Mouse (Mus musculus): ENCODE data around the gene Ccdc171. TPM values are rescaled to one million over a fixed set of nuclear protein-coding genes. Genes with fewer than 3 reads are reported as not detected.
A peak's percentile ranks its signal among the peaks of the same experiment; 100 is the strongest.

The Ccdc171 gene
- polyA plus RNA-seq, 1 experiment, result 9.2 TPM

DNA sequence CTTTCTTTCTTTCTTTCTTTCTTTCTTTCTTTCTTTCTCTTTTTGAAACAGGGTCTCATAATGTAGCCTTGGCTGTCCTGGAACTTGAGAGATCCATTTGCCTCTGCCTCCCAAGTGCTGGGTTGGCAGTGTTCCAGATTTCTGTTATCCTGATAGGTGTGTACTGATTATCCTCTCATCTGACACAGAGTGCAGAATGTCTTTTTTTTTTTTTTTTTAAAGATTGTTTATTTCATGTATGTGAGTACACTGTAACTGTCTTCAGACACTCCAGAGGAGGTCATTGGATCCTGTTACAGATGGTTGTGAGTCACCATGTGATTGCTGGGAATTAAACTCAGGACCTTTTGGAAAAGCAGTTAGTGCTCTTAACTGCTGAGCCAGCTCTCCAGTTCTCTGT, 5.5 kb upstream of the Ccdc171 start:
- Histone ChIP-seq H3K9me3 (replicated peaks; ENCODE audit: control insufficient read depth, insufficient read depth, low read length, poor library complexity, severe bottlenecking) (no peaks in the 10 kb centered on the region), H3K9ac (ENCODE audit: low read depth, poor library complexity, severe bottlenecking) (no peak overlapping the region), H3K36me3 (ENCODE audit: control insufficient read depth, insufficient read depth, low read length, poor library complexity, severe bottlenecking) (no peaks in the 10 kb centered on the region), H3K27ac (ENCODE audit: insufficient read depth, low read length) (no peak overlapping the region), H3K4me3 (ENCODE audit: low read depth, low read length) (no peak overlapping the region), H3K27me3 (ENCODE audit: control insufficient read depth, insufficient read depth, low read length, poor library complexity, severe bottlenecking) (no peaks in the 10 kb centered on the region), H3K4me1 (ENCODE audit: control insufficient read depth, insufficient read depth, low read length) (peaks cover 4% of the 10 kb centered on the region)
- TF ChIP-seq CTCF (IDR thresholded peaks at IDR 0.05; ENCODE audit: low read depth, low read length) (no peak), EP300 (IDR thresholded peaks at IDR 0.05; ENCODE audit: insufficient read depth, low read depth, low read length) (no peak), POLR2A (IDR thresholded peaks at IDR 0.05; ENCODE audit: insufficient read depth, low read length) (no peak)

DNA sequence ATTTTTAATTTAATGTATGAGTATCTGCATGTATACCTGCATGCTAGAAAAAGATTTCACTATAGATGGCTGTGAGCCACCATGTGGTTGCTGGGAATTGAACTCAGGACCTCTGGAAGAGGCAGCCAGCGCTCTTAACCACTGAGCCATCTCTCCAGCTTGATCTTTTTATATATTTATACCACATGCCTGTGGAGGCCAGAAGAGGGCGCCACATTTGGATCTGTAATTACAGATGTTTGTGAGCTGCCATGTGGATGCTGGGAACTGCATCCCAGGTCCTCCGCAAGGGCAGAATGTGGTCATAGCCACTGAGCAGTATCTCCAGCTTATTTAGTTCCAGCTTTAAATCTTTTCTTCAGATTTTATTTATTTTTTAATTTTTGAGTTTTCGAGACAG, 5.0 kb upstream of the Ccdc171 start:
- no peak overlapping the region for H3K9ac ChIP-seq (ENCODE audit: low read depth, poor library complexity, severe bottlenecking)
- peak; percentile 33 for TF ChIP-seq CTCF (IDR thresholded peaks at IDR 0.05; ENCODE audit: low read depth, low read length)
- TF ChIP-seq EP300 (IDR thresholded peaks at IDR 0.05; ENCODE audit: insufficient read depth, low read depth, low read length), result no peak
- no peaks in the 10 kb centered on the region for H3K27me3 ChIP-seq (ENCODE audit: control insufficient read depth, insufficient read depth, low read length, poor library complexity, severe bottlenecking)

DNA sequence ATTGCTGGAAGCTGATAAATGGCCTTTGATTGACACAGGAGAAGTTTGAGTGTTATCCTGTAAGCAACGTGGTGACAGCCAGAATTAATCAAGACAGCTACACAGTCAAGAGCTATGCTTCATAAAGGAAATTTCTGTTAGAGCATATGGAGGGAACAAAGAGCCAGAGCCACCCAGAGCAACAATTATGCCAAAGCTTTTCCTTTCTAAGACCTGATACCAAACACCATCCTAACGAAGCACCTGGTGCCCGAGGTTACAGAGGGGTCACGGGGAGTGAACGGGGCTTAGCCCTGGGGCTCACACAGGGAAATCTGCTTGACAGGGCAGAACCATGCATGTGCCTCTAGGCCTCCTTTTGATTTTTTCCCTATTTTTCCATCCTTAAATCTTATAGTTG, 3.3 kb upstream of the Ccdc171 start:
- H3K4me3 ChIP-seq (ENCODE audit: low read depth, low read length), result no peak overlapping the region
- no peak overlapping the region for H3K27ac ChIP-seq (ENCODE audit: insufficient read depth, low read length)
- no peak overlapping the region for H3K9ac ChIP-seq (ENCODE audit: low read depth, poor library complexity, severe bottlenecking)
- no peaks in the 10 kb centered on the region for H3K27me3 ChIP-seq (ENCODE audit: control insufficient read depth, insufficient read depth, low read length, poor library complexity, severe bottlenecking)
- peaks cover 4% of the 10 kb centered on the region for H3K4me1 ChIP-seq (ENCODE audit: control insufficient read depth, insufficient read depth, low read length)
- TF ChIP-seq POLR2A (IDR thresholded peaks at IDR 0.05; ENCODE audit: insufficient read depth, low read length) (no peak), CTCF (IDR thresholded peaks at IDR 0.05; ENCODE audit: low read depth, low read length) (no peak), EP300 (IDR thresholded peaks at IDR 0.05; ENCODE audit: insufficient read depth, low read depth, low read length) (no peak)
- no peaks in the 10 kb centered on the region for H3K9me3 ChIP-seq (replicated peaks; ENCODE audit: control insufficient read depth, insufficient read depth, low read length, poor library complexity, severe bottlenecking)
- no peaks in the 10 kb centered on the region for H3K36me3 ChIP-seq (ENCODE audit: control insufficient read depth, insufficient read depth, low read length, poor library complexity, severe bottlenecking)

More for the DNA sequence above, 5.0 kb upstream of the Ccdc171 start:
- no peak overlapping the region for H3K27ac ChIP-seq (ENCODE audit: insufficient read depth, low read length)
- H3K4me3 ChIP-seq (ENCODE audit: low read depth, low read length), result no peak overlapping the region
- no peaks in the 10 kb centered on the region for H3K36me3 ChIP-seq (ENCODE audit: control insufficient read depth, insufficient read depth, low read length, poor library complexity, severe bottlenecking)
- peaks cover 4% of the 10 kb centered on the region for H3K4me1 ChIP-seq (ENCODE audit: control insufficient read depth, insufficient read depth, low read length)
- H3K9me3 ChIP-seq (replicated peaks; ENCODE audit: control insufficient read depth, insufficient read depth, low read length, poor library complexity, severe bottlenecking), result no peaks in the 10 kb centered on the region

DNA sequence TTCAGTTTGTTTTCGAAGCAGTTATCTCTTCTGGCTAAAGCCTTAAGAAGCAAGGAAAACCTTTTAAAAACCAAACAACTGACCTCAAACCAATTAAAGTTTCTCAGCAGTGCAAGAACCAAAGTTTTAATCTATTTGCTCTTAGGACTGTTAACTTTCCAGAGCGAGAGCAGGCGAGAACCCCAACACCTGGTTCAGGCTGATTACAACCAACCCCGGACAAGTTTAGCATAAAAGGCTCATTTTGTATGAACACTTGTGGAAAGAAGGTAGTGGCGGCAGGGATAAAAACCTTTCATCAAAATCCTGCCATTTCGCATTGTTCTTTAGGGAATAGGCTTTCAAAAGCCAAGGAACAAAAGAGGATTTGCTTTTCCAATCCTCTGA, 896 bp upstream of the Ccdc171 start:
- Histone ChIP-seq H3K9ac (ENCODE audit: low read depth, poor library complexity, severe bottlenecking) (peak overlapping the region; percentile 69), H3K4me3 (ENCODE audit: low read depth, low read length) (peak overlapping the region; percentile 92), H3K27me3 (ENCODE audit: control insufficient read depth, insufficient read depth, low read length, poor library complexity, severe bottlenecking) (no peaks in the 10 kb centered on the region), H3K36me3 (ENCODE audit: control insufficient read depth, insufficient read depth, low read length, poor library complexity, severe bottlenecking) (no peaks in the 10 kb centered on the region), H3K4me1 (ENCODE audit: control insufficient read depth, insufficient read depth, low read length) (peaks cover 1% of the 10 kb centered on the region), H3K27ac (ENCODE audit: insufficient read depth, low read length) (peak overlapping the region; percentile 94), H3K9me3 (replicated peaks; ENCODE audit: control insufficient read depth, insufficient read depth, low read length, poor library complexity, severe bottlenecking) (no peaks in the 10 kb centered on the region)
- TF ChIP-seq CTCF (IDR thresholded peaks at IDR 0.05; ENCODE audit: low read depth, low read length) (no peak), POLR2A (IDR thresholded peaks at IDR 0.05; ENCODE audit: insufficient read depth, low read length) (no peak), EP300 (IDR thresholded peaks at IDR 0.05; ENCODE audit: insufficient read depth, low read depth, low read length) (no peak)

DNA sequence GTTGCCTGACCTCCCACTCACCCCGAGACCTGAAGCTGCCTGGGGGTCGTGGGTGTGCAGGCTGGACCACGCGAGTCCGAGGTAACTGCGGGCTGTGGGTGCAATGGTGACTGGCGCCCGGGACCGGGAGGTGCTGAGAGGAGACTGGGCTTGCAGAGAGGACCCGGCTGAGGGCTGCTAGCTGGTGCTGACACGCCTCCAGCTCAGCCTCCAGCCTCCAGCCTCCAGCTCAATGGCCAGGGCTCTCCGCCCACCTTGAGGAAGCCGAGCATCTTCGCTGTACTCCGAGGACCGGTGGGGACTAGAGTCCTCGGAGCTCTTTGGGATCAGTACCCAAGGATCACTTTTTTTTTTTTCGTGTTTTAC, 328 bp downstream of the Ccdc171 start:
- TF ChIP-seq CTCF (IDR thresholded peaks at IDR 0.05; ENCODE audit: low read depth, low read length) (no peak), EP300 (IDR thresholded peaks at IDR 0.05; ENCODE audit: insufficient read depth, low read depth, low read length) (0 out of 2 replicates have a peak, but pooled peaks have one; percentile 20)

GRCm38 (mm10) chr4:83526270-83526987, 1.1 kb downstream of the Ccdc171 start:
- TF ChIP-seq POLR2A (IDR thresholded peaks at IDR 0.05; ENCODE audit: insufficient read depth, low read length), result no peak
- TF ChIP-seq EP300 (IDR thresholded peaks at IDR 0.05; ENCODE audit: insufficient read depth, low read depth, low read length), result no peak
- TF ChIP-seq CTCF (IDR thresholded peaks at IDR 0.05; ENCODE audit: low read depth, low read length), result no peak
- Histone ChIP-seq H3K27me3 (ENCODE audit: control insufficient read depth, insufficient read depth, low read length, poor library complexity, severe bottlenecking) (no peaks in the 10 kb centered on the region), H3K4me3 (ENCODE audit: low read depth, low read length) (peak overlapping the region; percentile 34), H3K9ac (ENCODE audit: low read depth, poor library complexity, severe bottlenecking) (peak overlapping the region; percentile 47), H3K4me1 (ENCODE audit: control insufficient read depth, insufficient read depth, low read length) (peaks cover 1% of the 10 kb centered on the region), H3K9me3 (replicated peaks; ENCODE audit: control insufficient read depth, insufficient read depth, low read length, poor library complexity, severe bottlenecking) (no peaks in the 10 kb centered on the region), H3K36me3 (ENCODE audit: control insufficient read depth, insufficient read depth, low read length, poor library complexity, severe bottlenecking) (peaks cover 3% of the 10 kb centered on the region; the same call in 1 of the 2 replicates), H3K27ac (ENCODE audit: insufficient read depth, low read length) (no peak overlapping the region)

More for the DNA sequence above, 328 bp downstream of the Ccdc171 start:
- Histone ChIP-seq H3K9me3 (replicated peaks; ENCODE audit: control insufficient read depth, insufficient read depth, low read length, poor library complexity, severe bottlenecking) (no peaks in the 10 kb centered on the region), H3K27ac (ENCODE audit: insufficient read depth, low read length) (peak overlapping the region; percentile 51; the same call in 1 of the 2 replicates), H3K27me3 (ENCODE audit: control insufficient read depth, insufficient read depth, low read length, poor library complexity, severe bottlenecking) (no peaks in the 10 kb centered on the region), H3K36me3 (ENCODE audit: control insufficient read depth, insufficient read depth, low read length, poor library complexity, severe bottlenecking) (no peaks in the 10 kb centered on the region), H3K4me3 (ENCODE audit: low read depth, low read length) (peak overlapping the region; percentile 82), H3K9ac (ENCODE audit: low read depth, poor library complexity, severe bottlenecking) (peak overlapping the region; percentile 47), H3K4me1 (ENCODE audit: control insufficient read depth, insufficient read depth, low read length) (peaks cover 1% of the 10 kb centered on the region)
